Mouse (Mus musculus) kidney, adult 18-20 months (tissue): Measurements from ENCODE around the gene Phrf1.

Experiments used
- DNase-seq: peaks from one replicate; pipeline ENCODE4 v3.0.0; 2021

Gene Phrf1

DNA sequence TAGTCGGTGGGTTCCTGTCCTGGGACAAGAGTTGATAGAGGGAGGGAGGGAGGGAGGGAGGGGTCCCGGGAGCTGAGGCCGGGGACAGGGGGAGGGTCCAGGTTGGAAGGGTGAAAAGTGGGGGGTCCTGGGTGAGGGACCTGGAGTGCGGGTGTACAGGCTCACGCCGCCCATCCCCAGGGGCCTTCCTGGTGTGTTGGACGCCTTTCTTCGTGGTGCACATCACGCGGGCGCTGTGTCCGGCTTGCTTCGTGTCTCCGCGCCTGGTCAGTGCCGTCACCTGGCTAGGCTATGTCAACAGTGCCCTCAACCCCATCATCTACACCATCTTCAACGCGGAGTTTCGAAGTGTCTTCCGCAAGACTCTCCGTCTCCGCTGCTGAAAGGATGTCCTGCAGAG is 65.9 kb downstream of the Phrf1 start:
- no peak for DNase-seq

DNA sequence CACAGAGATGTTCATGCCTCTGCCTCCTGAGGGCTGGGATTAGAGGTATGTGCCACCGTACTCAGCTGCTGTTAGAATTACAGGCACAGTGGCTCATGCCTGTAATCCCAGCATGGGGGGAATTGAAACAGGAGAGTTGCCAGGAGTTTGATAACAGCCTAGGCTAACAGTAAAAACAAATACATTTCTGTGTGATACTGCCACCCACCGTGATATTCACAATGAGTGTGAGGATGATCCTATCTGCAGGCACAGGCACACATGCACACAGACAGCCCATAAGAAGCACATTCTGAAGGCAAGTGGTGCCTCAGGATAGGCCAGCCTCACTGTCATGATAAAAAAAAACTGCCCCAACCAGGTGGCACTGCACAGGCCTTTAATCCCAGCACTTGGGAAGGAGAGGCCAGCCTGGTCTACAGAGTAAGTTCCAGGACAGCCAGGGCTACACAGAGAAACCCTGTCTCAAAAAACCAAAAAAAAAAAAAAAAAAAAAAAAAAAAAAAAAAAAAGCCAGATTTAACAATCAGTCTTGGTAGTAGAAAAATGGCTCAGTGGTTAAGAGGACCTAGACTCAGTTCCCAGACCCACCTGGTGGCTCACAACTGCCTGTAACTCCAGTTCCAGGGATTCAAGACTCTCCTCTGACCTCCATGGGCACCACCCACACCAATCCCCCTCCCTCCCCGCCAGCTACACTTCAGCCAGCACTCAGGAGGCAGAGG is 69.5 kb downstream of the Phrf1 start:
- DNase-seq, result no peak

DNA sequence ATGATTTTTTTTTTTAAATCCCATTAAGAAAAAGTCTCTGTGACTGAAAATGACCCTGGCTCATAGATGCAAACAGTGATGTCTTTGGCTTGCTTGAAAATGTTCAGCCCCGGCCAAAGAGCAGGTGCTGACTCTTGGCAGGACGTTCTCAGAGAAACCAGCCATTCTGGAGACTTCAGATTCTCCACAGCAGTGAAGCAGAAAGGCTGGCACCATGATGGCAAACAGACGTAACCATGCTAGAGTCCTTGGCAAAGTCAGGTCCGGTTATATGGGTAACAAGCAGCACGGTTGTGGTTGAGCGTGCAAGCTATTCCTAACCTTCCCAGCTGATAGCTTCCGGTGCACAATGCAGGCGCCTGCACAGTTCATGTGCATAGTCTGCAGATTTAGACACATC is 70.6 kb downstream of the Phrf1 start:
- no peak for DNase-seq

DNA sequence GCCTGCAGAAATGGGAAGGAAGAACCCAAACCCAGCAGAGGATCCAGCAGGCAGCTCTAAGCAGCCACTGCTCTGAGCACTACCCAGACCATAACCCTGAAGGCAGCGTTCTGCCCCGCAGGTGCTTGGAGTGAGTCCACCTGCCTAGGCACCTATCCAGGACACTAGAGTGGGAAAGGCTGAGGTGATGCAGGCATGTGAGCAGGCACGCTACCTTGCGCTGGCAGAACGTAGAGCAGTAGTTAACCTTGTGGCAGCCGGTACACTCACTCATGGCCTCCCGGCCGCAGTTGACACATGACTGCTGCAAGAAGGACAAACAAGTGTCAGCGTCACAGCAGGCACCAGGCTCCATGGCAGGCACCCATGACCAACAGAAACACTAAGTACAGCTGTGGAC is 72.8 kb downstream of the Phrf1 start:
- DNase-seq, result peak; percentile 43

DNA sequence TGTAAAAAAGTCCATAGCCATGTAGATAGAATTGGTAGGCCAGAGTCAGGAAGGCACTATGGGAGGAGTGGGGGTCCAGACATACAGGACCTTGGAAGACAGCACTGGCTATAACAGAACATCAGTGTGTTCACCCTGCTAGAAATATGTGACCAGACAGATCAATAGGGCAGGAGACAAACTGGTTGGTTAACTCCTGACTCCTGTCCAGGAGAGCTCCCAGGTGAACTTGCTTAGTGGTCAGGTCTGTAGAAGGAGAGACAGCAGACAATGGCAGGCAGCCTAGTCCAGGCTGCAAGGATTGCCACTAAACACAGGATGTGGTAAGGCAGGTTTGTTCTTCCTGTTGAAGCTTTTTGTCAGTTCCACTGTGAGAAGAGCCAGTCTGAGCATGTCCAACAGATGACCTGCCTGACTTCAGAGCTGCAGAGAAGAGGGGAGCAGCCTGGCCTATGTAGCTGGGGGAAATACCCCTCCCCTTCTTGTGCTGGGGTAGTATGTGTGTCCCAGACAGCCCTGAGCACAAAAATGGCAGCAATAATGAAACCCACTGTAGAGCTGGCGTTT is 74.2 kb downstream of the Phrf1 start:
- DNase-seq, result no peak

DNA sequence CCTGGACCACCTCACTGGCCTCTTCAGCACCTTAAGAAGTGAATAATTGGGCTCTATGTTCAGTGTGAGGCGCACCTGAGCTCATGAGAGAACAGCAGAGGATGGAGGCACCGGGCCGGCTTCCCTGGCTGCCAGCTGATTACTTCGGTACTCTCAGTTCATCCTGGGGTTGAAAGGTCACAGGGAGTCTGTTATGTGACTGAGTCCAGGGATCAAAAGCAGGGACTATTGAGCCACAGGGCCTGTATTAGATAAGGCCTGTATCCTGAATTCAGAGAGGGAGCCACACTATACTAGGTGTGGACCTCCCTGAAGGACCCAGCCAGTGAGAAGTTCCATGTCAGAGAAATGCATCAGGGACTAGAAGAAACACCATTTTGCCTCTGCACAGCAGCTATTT is 76.0 kb downstream of the Phrf1 start:
- DNase-seq, result no peak
